Mouse (Mus musculus): Measurements from ENCODE around the gene Gm5938.

The Gm5938 gene

DNA sequence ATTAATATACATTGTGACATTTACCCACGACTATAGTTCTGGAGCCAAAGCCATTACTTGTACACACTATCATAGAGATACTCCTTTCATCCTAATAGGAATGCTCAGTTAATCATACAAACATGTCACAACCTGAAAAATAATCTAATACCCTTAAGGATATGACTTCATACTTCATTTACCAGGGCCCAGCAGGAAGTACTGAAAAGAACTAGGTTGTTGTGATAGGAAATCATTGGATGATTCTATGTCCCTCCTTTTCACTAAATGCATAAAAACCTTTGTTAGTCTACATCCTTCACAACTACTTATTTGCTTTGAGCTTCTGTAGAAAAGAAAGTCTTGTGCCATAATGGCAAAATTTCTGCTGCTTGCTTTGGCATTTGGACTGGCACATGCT, at the start of gene Gm5938:
Gene Gm5938 (plus strand): TSS at position 301 of the 400 bp plus-strand sequence.
- no peak for DNase-seq (ENCODE audit: low spot score)

DNA sequence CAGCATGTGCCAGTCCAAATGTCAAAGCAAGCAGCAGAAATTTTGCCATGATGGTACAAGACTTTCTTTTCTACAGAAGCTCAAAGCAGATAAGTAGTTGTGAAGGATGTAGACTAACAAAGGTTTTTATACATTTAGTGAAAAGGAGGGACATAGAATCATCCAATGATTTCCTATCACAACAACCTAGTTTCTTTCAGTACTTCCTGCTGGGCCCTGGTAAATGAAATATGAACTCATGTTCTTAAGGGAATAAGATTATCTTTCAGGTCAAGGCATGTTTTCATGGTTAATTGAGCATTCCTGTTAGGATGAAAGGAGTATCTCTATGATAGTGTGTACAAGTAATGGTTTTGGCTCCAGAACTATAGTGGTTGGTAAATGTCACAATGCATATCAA, 34.0 kb upstream of the Gm5938 start, which contains the start of gene Obp1a:
Gene Obp1a (minus strand): TSS at position 101 of the 400 bp plus-strand sequence.
- no peak for DNase-seq (ENCODE audit: low spot score)
